Mouse (Mus musculus) erythroblast, embryonic 14.5 days (primary cell): ENCODE data around the gene Hjurp.

ENCODE experiments used
- GATA1 ChIP-seq: IDR thresholded peaks from 2 replicates; pipeline ENCODE4 v1.6.1; 2012; ENCODE audit warnings: low read length, inconsistent platforms, mixed read lengths
- TAL1 ChIP-seq: IDR thresholded peaks from 3 replicates; pipeline ENCODE4 v1.6.1; 2012; ENCODE audit warnings: low read length, inconsistent platforms, mixed read lengths

DNA sequence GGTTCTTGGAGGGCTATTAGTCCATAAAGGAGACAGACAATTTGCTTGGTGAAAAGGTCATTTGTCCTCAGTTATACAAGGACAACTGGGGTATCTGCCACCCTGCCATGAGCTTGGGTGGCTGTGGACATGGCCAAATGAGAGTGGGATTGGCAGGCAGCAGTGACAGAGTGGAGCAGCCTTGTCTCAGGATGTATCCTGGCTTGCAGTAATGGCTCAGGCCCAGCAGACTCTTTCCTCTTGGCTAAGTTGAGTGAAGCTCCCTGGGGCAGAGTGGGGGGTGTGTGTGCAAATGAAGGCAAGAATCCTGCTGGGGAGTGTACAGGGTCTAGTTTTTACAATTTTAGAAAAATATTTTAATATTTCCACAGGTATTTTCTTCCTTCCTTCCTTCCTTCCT lies 44.7 kb upstream of the Hjurp start:
- TF ChIP-seq TAL1 (no peak), GATA1 (no peak)
